Mouse (Mus musculus): ENCODE measurements around the gene Snorc.

DNA sequence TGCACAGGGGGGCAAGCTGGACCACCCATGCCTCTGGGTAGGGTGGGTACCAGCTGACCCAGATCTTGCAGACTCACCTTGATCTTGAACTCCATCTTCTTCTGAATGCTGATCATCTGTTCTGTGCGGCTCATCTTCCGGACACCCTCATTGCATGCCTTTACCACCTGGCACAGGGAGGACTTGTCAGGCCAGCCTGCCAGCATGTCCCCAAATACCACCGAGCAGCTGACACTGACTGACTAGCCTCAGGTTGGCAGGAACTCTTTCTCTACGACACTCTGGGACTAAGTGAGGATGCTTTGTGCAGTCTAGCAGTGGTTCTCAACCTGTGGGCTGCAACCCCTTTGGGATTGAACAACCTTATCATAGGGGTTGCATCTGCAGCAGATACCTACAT is 12.5 kb downstream of the Snorc start:
- no peak for TF ChIP-seq POLR2A (IDR thresholded peaks at IDR 0.05; ENCODE audit: insufficient read depth, low read depth, low read length)
- TF ChIP-seq CTCF (IDR thresholded peaks at IDR 0.05) = no peak
- TF ChIP-seq EP300 (IDR thresholded peaks at IDR 0.05; ENCODE audit: insufficient read depth, low read depth, low read length) = no peak
